8 mouse cellular contexts compared by ENCODE assay signal in the genomic region with DNA sequence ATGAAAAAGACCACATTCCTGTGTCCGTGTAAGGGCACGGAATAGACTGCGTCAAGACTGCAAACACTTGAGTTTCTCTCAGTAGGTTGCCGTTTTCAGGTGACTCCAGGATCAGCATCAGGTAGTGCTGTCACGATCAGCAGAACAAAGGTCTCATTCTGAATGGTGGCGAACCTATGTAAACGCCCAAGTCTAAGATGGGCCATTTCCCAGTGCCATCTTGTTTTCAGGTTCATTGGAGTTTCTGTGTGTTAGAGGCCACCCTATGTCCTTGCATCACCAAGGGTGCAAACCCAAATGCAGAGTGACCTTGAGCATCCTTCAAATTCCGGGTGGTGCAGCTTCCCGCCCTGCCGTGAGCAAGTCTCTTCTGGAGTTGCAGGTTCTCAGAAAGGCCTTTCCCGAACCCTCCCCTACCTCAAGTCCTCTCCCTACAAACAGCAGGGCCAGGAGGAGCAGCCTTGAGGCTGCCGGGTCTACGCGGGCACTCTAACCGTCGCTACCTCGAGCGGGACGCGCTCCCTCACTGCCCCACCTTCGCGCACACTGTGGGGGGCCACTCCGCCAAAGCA. TPM values are rescaled to one million over a fixed set of nuclear protein-coding genes. Genes with fewer than 3 reads are reported as not detected.
DNase-seq lines count a peak whose midpoint lies in the region; ATAC-seq and TF ChIP-seq lines count a peak whose summit lies in the region.

Gene Myo5a (plus strand): TSS at position 559 of the 572 bp plus-strand sequence.

- intact Hi-C loops in left cerebral cortex, adult 2 months (cut with DNase I), result loop anchor here (2.0 to 5.0 kb wide), 3 partner anchors 18 to 127 kb away; no protein-coding TSS in a partner anchor

- peak within 1 kb of the TSS; percentile 98 for H3K9ac ChIP-seq in midbrain, embryonic 15.5 days

- WGBS in midbrain, embryonic 15.5 days, result 21% methylated on average over 23 of the region's 23 CpGs

- H3K36me3 ChIP-seq in midbrain, embryonic 15.5 days (replicated peaks), result no peaks in the 10 kb centered on the region

- TF ChIP-seq CTCF in left cerebral cortex, adult 2 months (IDR thresholded peaks at IDR 0.05), result no peak

- H3K27me3 ChIP-seq in midbrain, embryonic 15.5 days (replicated peaks), result no peaks in the 10 kb centered on the region

- no peak for DNase-seq in left cerebral cortex, adult 2 months (ENCODE audit: extremely low spot score in 1 of 2, low spot score in 2 of 2)
- DNase-seq in left cerebral cortex, adult 11 months (ENCODE audit: low spot score), result no peak
- DNase-seq in adrenal gland, postnatal 10 days, result no peak
- peak; percentile 31 for DNase-seq in forelimb bud, embryonic 11.5 days (ENCODE audit: low read depth, low spot score)
- no peak for DNase-seq in layer of hippocampus, postnatal 25 days (ENCODE audit: extremely low spot score in 1 of 2, low spot score in 1 of 2)
- no peak for DNase-seq in right cerebral cortex, postnatal 4 days
- no peak for DNase-seq in kidney, adult 18-20 months

- no peak; the same call in 1 of the 2 replicates for ATAC-seq in midbrain, embryonic 15.5 days (replicated peaks)

- no peaks in the 10 kb centered on the region for H3K9me3 ChIP-seq in midbrain, embryonic 15.5 days

- peak within 1 kb of the TSS; percentile 91 for H3K4me3 ChIP-seq in left cerebral cortex, adult 2 months
- peak within 1 kb of the TSS; percentile 84 for H3K4me3 ChIP-seq in midbrain, embryonic 15.5 days

- peak within 1 kb of the TSS; percentile 65 for H3K4me2 ChIP-seq in midbrain, embryonic 15.5 days

- H3K4me1 ChIP-seq in midbrain, embryonic 15.5 days, result peaks cover 34% of the 10 kb centered on the region

- peak within 1 kb of the TSS; percentile 99 for H3K27ac ChIP-seq in left cerebral cortex, adult 2 months
- H3K27ac ChIP-seq in midbrain, embryonic 15.5 days, result peak within 1 kb of the TSS; percentile 97

RNA-seq across cellular contexts. Expression of gene Myo5a, which starts in this region (rescaled TPM):
- 100 to 1,000 TPM; 307 to 308 TPM for total RNA-seq in left cerebral cortex, adult 2 months (2021)
- 10 to 100 TPM; 23.9 to 30.5 TPM for total RNA-seq in adrenal gland, postnatal 10 days (2021)
- total RNA-seq in layer of hippocampus, postnatal 25 days (2021), result 100 to 1,000 TPM; 180 to 206 TPM
- polyA plus RNA-seq in midbrain, embryonic 15.5 days (2015; fragmentation: Nextera tagmentation; extraction: Ambion mirVana), result 36.2 and 37.0 TPM in 2 replicates

Comparison
In these comparisons a context has a peak if more than half of its experiments do, and no peak if none do; other contexts are left out.
1. RNA of gene Myo5a (total RNA-seq): 307 to 308 TPM in left cerebral cortex, adult 2 months and 180 to 206 TPM in layer of hippocampus, postnatal 25 days; 23.9 to 30.5 TPM in adrenal gland, postnatal 10 days; every median in the first group is over 4 times any median in the second.